Mouse (Mus musculus): ENCODE results near the gene Zcchc24. TPM values are rescaled to one million over a fixed set of nuclear protein-coding genes. Genes with fewer than 3 reads are reported as not detected.

The Zcchc24 gene
- polyA plus RNA-seq, 1 experiment from 2014 or later: 14.2 TPM

- H3K9me3 ChIP-seq: no peaks in the 10 kb centered on the region
- no peaks in the 10 kb centered on the region for H3K4me1 ChIP-seq (replicated peaks)
- H3K36me3 ChIP-seq: no peaks in the 10 kb centered on the region
- no peak overlapping the region for H3K4me3 ChIP-seq
- 62% methylated on average over 6 of the region's 6 CpGs for WGBS
- H3K27me3 ChIP-seq: no peaks in the 10 kb centered on the region
- peak overlapping the region; percentile 49 for H3K27ac ChIP-seq (replicated peaks)
- no peak overlapping the region for H3K4me2 ChIP-seq
- no peak overlapping the region for H3K9ac ChIP-seq
- ATAC-seq (ENCODE audit: low read depth): no peak
Observed at GRCm38 (mm10) chr14:25795067-25795466, 26.2 kb upstream of the Zcchc24 start.

- Histone ChIP-seq H3K36me3 (no peaks in the 10 kb centered on the region), H3K4me1 (replicated peaks) (no peaks in the 10 kb centered on the region), H3K9ac (no peak overlapping the region), H3K9me3 (no peaks in the 10 kb centered on the region), H3K27ac (replicated peaks) (no peak overlapping the region), H3K27me3 (no peaks in the 10 kb centered on the region), H3K4me3 (no peak overlapping the region), H3K4me2 (no peak overlapping the region)
- WGBS: 91% methylated on average over 2 of the region's 2 CpGs
- no peak for ATAC-seq (ENCODE audit: low read depth)
Observed at GRCm38 (mm10) chr14:25794331-25794730, 25.5 kb upstream of the Zcchc24 start.

GRCm38 (mm10) chr14:25790768-25791302 is 22.0 kb upstream of the Zcchc24 start:
- Histone ChIP-seq H3K36me3 (no peaks in the 10 kb centered on the region), H3K9ac (no peak overlapping the region), H3K27me3 (no peaks in the 10 kb centered on the region), H3K9me3 (no peaks in the 10 kb centered on the region), H3K4me3 (no peak overlapping the region), H3K27ac (replicated peaks) (no peak overlapping the region), H3K4me2 (no peak overlapping the region), H3K4me1 (replicated peaks) (no peaks in the 10 kb centered on the region)
- ATAC-seq (ENCODE audit: low read depth): no peak
- WGBS: 69% methylated on average over 6 of the region's 6 CpGs

- ATAC-seq (ENCODE audit: low read depth): no peak
- no peak overlapping the region for H3K9ac ChIP-seq
- 85% methylated on average over 1 of the region's 1 CpGs for WGBS
Observed at GRCm38 (mm10) chr14:25789946-25790345, 21.1 kb upstream of the Zcchc24 start.

GRCm38 (mm10) chr14:25789207-25789606 is 20.4 kb upstream of the Zcchc24 start:
- Histone ChIP-seq H3K9me3 (no peaks in the 10 kb centered on the region), H3K4me2 (no peak overlapping the region), H3K4me1 (replicated peaks) (no peaks in the 10 kb centered on the region), H3K27me3 (no peaks in the 10 kb centered on the region), H3K9ac (no peak overlapping the region), H3K4me3 (no peak overlapping the region), H3K27ac (replicated peaks) (no peak overlapping the region), H3K36me3 (no peaks in the 10 kb centered on the region)
- ATAC-seq (ENCODE audit: low read depth): no peak

More at GRCm38 (mm10) chr14:25789946-25790345, 21.1 kb upstream of the Zcchc24 start:
- no peaks in the 10 kb centered on the region for H3K36me3 ChIP-seq
- no peaks in the 10 kb centered on the region for H3K9me3 ChIP-seq
- no peaks in the 10 kb centered on the region for H3K4me1 ChIP-seq (replicated peaks)
- no peak overlapping the region for H3K4me2 ChIP-seq
- H3K27ac ChIP-seq (replicated peaks): no peak overlapping the region
- H3K27me3 ChIP-seq: no peaks in the 10 kb centered on the region
- no peak overlapping the region for H3K4me3 ChIP-seq

- 80% methylated on average over 5 of the region's 5 CpGs for WGBS
Observed at GRCm38 (mm10) chr14:25788201-25788600, 19.4 kb upstream of the Zcchc24 start.

GRCm38 (mm10) chr14:25787387-25787910 is 18.6 kb upstream of the Zcchc24 start:
- no peak overlapping the region for H3K27ac ChIP-seq (replicated peaks)
- WGBS: 74% methylated on average over 12 of the region's 12 CpGs
- ATAC-seq (ENCODE audit: low read depth): no peak
- peaks cover 11% of the 10 kb centered on the region for H3K4me1 ChIP-seq (replicated peaks)
- no peaks in the 10 kb centered on the region for H3K9me3 ChIP-seq
- H3K4me3 ChIP-seq: no peak overlapping the region
- no peaks in the 10 kb centered on the region for H3K36me3 ChIP-seq
- no peak overlapping the region for H3K4me2 ChIP-seq
- no peak overlapping the region for H3K9ac ChIP-seq
- no peaks in the 10 kb centered on the region for H3K27me3 ChIP-seq

More at GRCm38 (mm10) chr14:25788201-25788600, 19.4 kb upstream of the Zcchc24 start:
- H3K4me2 ChIP-seq: no peak overlapping the region
- no peak overlapping the region for H3K9ac ChIP-seq
- H3K36me3 ChIP-seq: no peaks in the 10 kb centered on the region
- ATAC-seq (ENCODE audit: low read depth): no peak
- H3K9me3 ChIP-seq: no peaks in the 10 kb centered on the region
- H3K4me1 ChIP-seq (replicated peaks): peaks cover 5% of the 10 kb centered on the region
- H3K27ac ChIP-seq (replicated peaks): no peak overlapping the region
- H3K4me3 ChIP-seq: no peak overlapping the region
- no peaks in the 10 kb centered on the region for H3K27me3 ChIP-seq

- no peaks in the 10 kb centered on the region for H3K36me3 ChIP-seq
- WGBS: 64% methylated on average over 5 of the region's 5 CpGs
- peaks cover 11% of the 10 kb centered on the region for H3K4me1 ChIP-seq (replicated peaks)
- H3K27me3 ChIP-seq: no peaks in the 10 kb centered on the region
- no peak for ATAC-seq (ENCODE audit: low read depth)
- no peak overlapping the region for H3K27ac ChIP-seq (replicated peaks)
- H3K9ac ChIP-seq: no peak overlapping the region
- H3K9me3 ChIP-seq: no peaks in the 10 kb centered on the region
- no peak overlapping the region for H3K4me3 ChIP-seq
- no peak overlapping the region for H3K4me2 ChIP-seq
Observed at GRCm38 (mm10) chr14:25786959-25787358, 18.1 kb upstream of the Zcchc24 start.

GRCm38 (mm10) chr14:25785210-25785609 is 16.4 kb upstream of the Zcchc24 start:
- H3K36me3 ChIP-seq: no peaks in the 10 kb centered on the region
- H3K4me2 ChIP-seq: no peak overlapping the region
- peaks cover 11% of the 10 kb centered on the region for H3K4me1 ChIP-seq (replicated peaks)
- no peak overlapping the region for H3K4me3 ChIP-seq
- H3K9ac ChIP-seq: no peak overlapping the region
- H3K27me3 ChIP-seq: no peaks in the 10 kb centered on the region
- H3K27ac ChIP-seq (replicated peaks): no peak overlapping the region
- WGBS: 87% methylated on average over 4 of the region's 4 CpGs
- H3K9me3 ChIP-seq: no peaks in the 10 kb centered on the region
- ATAC-seq (ENCODE audit: low read depth): no peak

GRCm38 (mm10) chr14:25783220-25783619 is 14.4 kb upstream of the Zcchc24 start:
- 53% methylated on average over 7 of the region's 7 CpGs for WGBS
- no peaks in the 10 kb centered on the region for H3K36me3 ChIP-seq

GRCm38 (mm10) chr14:25780601-25781000 is 11.8 kb upstream of the Zcchc24 start:
- WGBS: 73% methylated on average over 11 of the region's 11 CpGs

More at GRCm38 (mm10) chr14:25783220-25783619, 14.4 kb upstream of the Zcchc24 start:
- no peaks in the 10 kb centered on the region for H3K9me3 ChIP-seq
- no peak overlapping the region for H3K4me3 ChIP-seq
- ATAC-seq (ENCODE audit: low read depth): no peak
- H3K9ac ChIP-seq: no peak overlapping the region
- H3K27me3 ChIP-seq: no peaks in the 10 kb centered on the region
- H3K27ac ChIP-seq (replicated peaks): no peak overlapping the region
- no peak overlapping the region for H3K4me2 ChIP-seq
- H3K4me1 ChIP-seq (replicated peaks): peaks cover 11% of the 10 kb centered on the region

GRCm38 (mm10) chr14:25776294-25776693 is 7.5 kb upstream of the Zcchc24 start:
- no peaks in the 10 kb centered on the region for H3K36me3 ChIP-seq
- 0 out of 2 replicates have a peak, but pooled peaks cover 4% of the 10 kb centered on the region for H3K27me3 ChIP-seq
- no peak overlapping the region for H3K9ac ChIP-seq
- ATAC-seq (ENCODE audit: low read depth): no peak
- no peak overlapping the region for H3K4me2 ChIP-seq
- no peak overlapping the region for H3K27ac ChIP-seq (replicated peaks)
- 0 out of 2 replicates have a peak, but pooled peaks cover 4% of the 10 kb centered on the region for H3K4me1 ChIP-seq (replicated peaks)
- WGBS: 77% methylated on average over 6 of the region's 6 CpGs
- no peaks in the 10 kb centered on the region for H3K9me3 ChIP-seq
- H3K4me3 ChIP-seq: no peak overlapping the region

More at GRCm38 (mm10) chr14:25780601-25781000, 11.8 kb upstream of the Zcchc24 start:
- H3K9me3 ChIP-seq: no peaks in the 10 kb centered on the region
- H3K27me3 ChIP-seq: no peaks in the 10 kb centered on the region
- no peak for ATAC-seq (ENCODE audit: low read depth)
- H3K4me2 ChIP-seq: no peak overlapping the region
- no peak overlapping the region for H3K27ac ChIP-seq (replicated peaks)
- H3K9ac ChIP-seq: no peak overlapping the region
- H3K4me1 ChIP-seq (replicated peaks): peaks cover 11% of the 10 kb centered on the region
- no peaks in the 10 kb centered on the region for H3K36me3 ChIP-seq
- no peak overlapping the region for H3K4me3 ChIP-seq

GRCm38 (mm10) chr14:25774100-25774499 is 5.3 kb upstream of the Zcchc24 start:
- ATAC-seq (ENCODE audit: low read depth): no peak
- H3K9me3 ChIP-seq: no peaks in the 10 kb centered on the region
- 38% methylated on average over 5 of the region's 5 CpGs for WGBS
- 0 out of 2 replicates have a peak, but pooled peaks cover 4% of the 10 kb centered on the region for H3K27me3 ChIP-seq
- H3K27ac ChIP-seq (replicated peaks): no peak overlapping the region
- H3K4me1 ChIP-seq (replicated peaks): peaks cover 13% of the 10 kb centered on the region
- no peak overlapping the region for H3K4me2 ChIP-seq
- H3K4me3 ChIP-seq: no peak overlapping the region
- H3K36me3 ChIP-seq: no peaks in the 10 kb centered on the region
- no peak overlapping the region for H3K9ac ChIP-seq
